Mouse (Mus musculus) spleen, adult 2 months (tissue): ENCODE results near the gene Npas3.

Experiments used
- CTCF ChIP-seq: fragments of 200-500 bp; IDR thresholded peaks from 2 replicates; pipeline ENCODE4 v1.5.1; 2011; ENCODE audit warnings: mild to moderate bottlenecking, inconsistent platforms; ENCODE audit not compliant: insufficient read depth, insufficient read length, insufficient replicate concordance; ENCODE audit errors: extremely low read depth
- POLR2A ChIP-seq: fragments of 200-500 bp; IDR thresholded peaks from 2 replicates; pipeline ENCODE4 v1.6.1; 2011; ENCODE audit warnings: low read depth, low read length, inconsistent platforms

DNA sequence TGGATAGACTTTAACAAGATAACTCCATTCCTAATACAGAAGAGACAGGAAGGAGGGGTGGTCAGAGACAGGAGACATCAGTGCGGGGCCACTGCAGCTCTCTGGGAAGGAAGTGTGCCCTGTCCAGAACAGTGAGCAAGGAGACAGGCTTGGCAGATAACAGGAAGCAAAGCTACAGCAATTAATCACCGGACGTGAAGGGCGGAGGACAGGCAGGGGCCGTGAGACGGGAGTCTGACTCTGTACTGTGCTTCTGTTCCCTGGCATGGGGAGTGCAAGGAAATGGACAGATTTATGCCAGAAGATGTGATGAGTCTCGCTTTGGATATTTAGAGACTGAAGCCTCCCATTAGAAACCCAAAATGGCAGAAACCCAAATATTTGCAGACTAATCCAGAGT, 47.3 kb downstream of the Npas3 start:
- no peak for TF ChIP-seq CTCF
- no peak for TF ChIP-seq POLR2A
